Comparison of ENCODE assay signal across 8 mouse cellular contexts in genomic region chr10:105238291-105238690, GRCm38 (mm10).
DNase-seq lines count a peak whose midpoint lies in the region; ATAC-seq and TF ChIP-seq lines count a peak whose summit lies in the region.
"Not testable (repeated sequence)": the region's sequence is repeated elsewhere in the genome, so short reads cannot be mapped to it uniquely, and the experiment has no call there.

No protein-coding gene starts in this region.

- H3K9ac ChIP-seq in ES-E14 (ENCODE audit: insufficient read depth, low read depth, low read length, poor library complexity, severe bottlenecking); embryonic facial prominence, embryonic 11.5 days (replicated peaks; ENCODE audit: low read length): not testable (repeated sequence)

- not testable (repeated sequence) for TF ChIP-seq CTCF in brain, embryonic 14.5 days (IDR thresholded peaks at IDR 0.05; ENCODE audit: borderline replicate concordance, extremely low read depth, insufficient read depth, insufficient read length)

- not testable (repeated sequence) for H3K4me1 ChIP-seq in ES-E14 (ENCODE audit: control insufficient read depth in 2 of 2, insufficient read depth in 2 of 2, low read length in 2 of 2, poor library complexity in 1 of 2); embryonic facial prominence, embryonic 11.5 days (ENCODE audit: control insufficient read depth, insufficient read depth, low read length)

- H3K9me3 ChIP-seq in ES-E14 (ENCODE audit: control insufficient read depth, insufficient read depth, low read depth, low read length); embryonic facial prominence, embryonic 11.5 days (replicated peaks; ENCODE audit: control insufficient read depth, low read length): not testable (repeated sequence)

- H3K4me2 ChIP-seq in embryonic facial prominence, embryonic 11.5 days (ENCODE audit: low read depth, low read length): not testable (repeated sequence)

- ATAC-seq in embryonic facial prominence, embryonic 11.5 days (replicated peaks; ENCODE audit: insufficient number of reproducible peaks, low FRiP score, low TSS enrichment, low read depth): not testable (repeated sequence)

- not testable (repeated sequence) for H3K27ac ChIP-seq in ES-E14 (ENCODE audit: insufficient read depth, low read depth, low read length, poor library complexity, severe bottlenecking); embryonic facial prominence, embryonic 11.5 days (replicated peaks; ENCODE audit: low read depth, low read length)

- WGBS in embryonic facial prominence, embryonic 11.5 days: 87% methylated on average over 22 of the region's 22 CpGs

- peak; percentile 33 for DNase-seq in ES-E14 (ENCODE audit: low read depth, low spot score)
- DNase-seq in brain, embryonic 14.5 days (ENCODE audit: low read depth): peak; percentile 23
- peak; percentile 45 for DNase-seq in embryonic facial prominence, embryonic 11.5 days (ENCODE audit: low spot score)
- peak; percentile 3 for DNase-seq in heart, postnatal 25 days (ENCODE audit: low spot score)
- DNase-seq in layer of hippocampus, postnatal 36 days: peak; percentile 26 to 39
- DNase-seq in lung, postnatal 4 days: peak; percentile 53
- peak; percentile 61 for DNase-seq in skeletal muscle tissue, adult 2 months (ENCODE audit: low read depth, low spot score)
- peak; percentile 64 for DNase-seq in urinary bladder, adult 2 months (ENCODE audit: low spot score)

- not testable (repeated sequence) for H3K36me3 ChIP-seq in ES-E14 (ENCODE audit: control insufficient read depth, insufficient read depth, low read length, poor library complexity, severe bottlenecking); embryonic facial prominence, embryonic 11.5 days (replicated peaks; ENCODE audit: control insufficient read depth, insufficient read depth, low read depth, low read length)

- not testable (repeated sequence) for TF ChIP-seq POLR2A in brain, embryonic 14.5 days (IDR thresholded peaks at IDR 0.05; ENCODE audit: borderline replicate concordance, extremely low read depth, insufficient read depth, insufficient read length, poor library complexity, severe bottlenecking)

- not testable (repeated sequence) for H3K27me3 ChIP-seq in embryonic facial prominence, embryonic 11.5 days (ENCODE audit: control insufficient read depth, insufficient read depth, low read length)

- H3K4me3 ChIP-seq in ES-E14 (ENCODE audit: insufficient read depth in 1 of 2, low read depth in 1 of 2, low read length in 2 of 2, poor library complexity in 1 of 2, severe bottlenecking in 1 of 2); embryonic facial prominence, embryonic 11.5 days (ENCODE audit: low read depth, low read length): not testable (repeated sequence)

- intact Hi-C loops in heart, postnatal 25 days (cut with DNase I): not testable (repeated sequence)

- in situ Hi-C loops in ES-E14 (cut with MboI; ENCODE audit: low sequenced_read_pairs in 2 of 2, unreplicated experiment in 2 of 2): not testable (repeated sequence)

Comparison
In these comparisons a context has a peak if more than half of its experiments do, and no peak if none do; other contexts are left out.
1. DNase-seq: peak in every context shown above with its lines; median percentile 64 in urinary bladder, adult 2 months; 61 in skeletal muscle tissue, adult 2 months; 53 in lung, postnatal 4 days; 45 in embryonic facial prominence, embryonic 11.5 days; 33 in ES-E14; 32 in layer of hippocampus, postnatal 36 days; 23 in brain, embryonic 14.5 days; 3 in heart, postnatal 25 days.